Mouse (Mus musculus): ENCODE results near the gene Gpr153. TPM values are rescaled to one million over a fixed set of nuclear protein-coding genes. Genes with fewer than 3 reads are reported as not detected.
A peak's percentile ranks its signal among the peaks of the same experiment; 100 is the strongest.

Gpr153 gene
- total and polyA plus RNA-seq, 3 experiments = 0.30 to 1.4 (median 0.70) TPM

GRCm38 (mm10) chr4:152267748-152268369, 6.2 kb upstream of the Gpr153 start:
- Histone ChIP-seq H3K27me3 (replicated peaks) (no peaks in the 10 kb centered on the region), H3K4me1 (ENCODE audit: control insufficient read depth in 1 of 2, insufficient read depth in 2 of 2) (peaks cover 38 to 87% of the 10 kb centered on the region in 2 experiments), H3K9ac (ENCODE audit: insufficient read depth, low read depth) (no peak overlapping the region), H3K27ac (ENCODE audit: insufficient read depth, low read depth) (no peak overlapping the region), H3K9me3 (replicated peaks; ENCODE audit: low read length) (no peaks in the 10 kb centered on the region), H3K4me2 (ENCODE audit: insufficient read depth, low read depth, poor library complexity, severe bottlenecking) (no peak overlapping the region), H3K4me3 (replicated peaks in 1 of 3; ENCODE audit: low read depth in 2 of 3, low read length in 2 of 3, poor library complexity in 1 of 3) (no peak overlapping the region), H3K79me2 (replicated peaks; ENCODE audit: control insufficient read depth, extremely low read depth, insufficient read depth, poor library complexity, severe bottlenecking) (no peaks in the 10 kb centered on the region), H3K36me3 (replicated peaks in 1 of 2; ENCODE audit: control insufficient read depth in 1 of 2, insufficient read depth in 1 of 2, low read length in 1 of 2) (peaks cover 0 to 50% of the 10 kb centered on the region in 2 experiments)
- dilution Hi-C loops (cut with MboI; ENCODE audit: extremely low pct_ligation_motif_present, extremely low pct_unique_long_range_greater_than_20kb, low sequenced_read_pairs) (no loop called here), in situ Hi-C loops (cut with MboI; ENCODE audit: low pct_ligation_motif_present, low pct_unique_long_range_greater_than_20kb, low sequenced_read_pairs) (no loop called here)
- no peak for DNase-seq (ENCODE audit: extremely low read depth)
- TF ChIP-seq ZNF384 (IDR thresholded peaks at IDR 0.05; ENCODE audit: low read depth, low read length) = no peak
- TF ChIP-seq CTCF (conservative IDR thresholded peaks at IDR 0.05 in 1 of 2, IDR thresholded peaks at IDR 0.05 in 1 of 2; ENCODE audit: low read depth in 2 of 2, low read length in 2 of 2) = no peak
- TF ChIP-seq HCFC1 (IDR thresholded peaks at IDR 0.05; ENCODE audit: low read depth, low read length) = no peak

DNA sequence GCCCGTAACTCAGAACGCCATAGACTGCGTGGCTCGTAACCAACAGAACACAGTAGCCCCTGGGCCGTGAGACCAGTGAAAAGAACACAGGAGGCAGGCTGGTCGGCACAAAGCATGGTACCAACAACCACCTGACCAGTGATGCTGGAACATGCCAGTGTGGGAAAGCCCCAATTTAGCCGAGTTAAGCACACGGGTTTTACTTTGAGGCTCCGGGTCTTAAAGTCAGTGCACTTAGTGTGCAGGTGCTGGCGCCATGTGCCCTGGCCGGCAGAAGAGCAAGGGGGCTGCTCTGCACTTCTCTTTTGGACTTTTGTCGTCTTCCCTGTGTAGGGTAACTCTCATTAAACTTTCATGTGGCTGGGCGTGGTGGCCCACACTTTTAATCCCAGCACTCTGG, 4.1 kb upstream of the Gpr153 start:
- Histone ChIP-seq H3K79me2 (replicated peaks; ENCODE audit: control insufficient read depth, extremely low read depth, insufficient read depth, poor library complexity, severe bottlenecking) (no peaks in the 10 kb centered on the region), H3K4me2 (ENCODE audit: insufficient read depth, low read depth, poor library complexity, severe bottlenecking) (no peak overlapping the region), H3K36me3 (replicated peaks in 1 of 2; ENCODE audit: control insufficient read depth in 1 of 2, insufficient read depth in 1 of 2, low read length in 1 of 2) (peaks cover 0 to 30% of the 10 kb centered on the region in 2 experiments), H3K4me3 (replicated peaks in 1 of 3; ENCODE audit: low read depth in 2 of 3, low read length in 2 of 3, poor library complexity in 1 of 3) (no peak overlapping the region), H3K27me3 (replicated peaks) (no peaks in the 10 kb centered on the region), H3K4me1 (ENCODE audit: control insufficient read depth in 1 of 2, insufficient read depth in 2 of 2) (peaks cover 45 to 76% of the 10 kb centered on the region in 2 experiments), H3K9me3 (replicated peaks; ENCODE audit: low read length) (no peaks in the 10 kb centered on the region), H3K9ac (ENCODE audit: insufficient read depth, low read depth) (no peak overlapping the region), H3K27ac (ENCODE audit: insufficient read depth, low read depth) (no peak overlapping the region)
- in situ Hi-C loops (cut with MboI; ENCODE audit: low pct_ligation_motif_present, low pct_unique_long_range_greater_than_20kb, low sequenced_read_pairs) = no loop called here
- dilution Hi-C loops (cut with MboI; ENCODE audit: extremely low pct_ligation_motif_present, extremely low pct_unique_long_range_greater_than_20kb, low sequenced_read_pairs) = no loop called here
- DNase-seq (ENCODE audit: extremely low read depth) = peak; percentile 62
- no peak for TF ChIP-seq SIN3A (IDR thresholded peaks at IDR 0.05; ENCODE audit: low read length)
- peak; percentile 72 for TF ChIP-seq MXI1 (IDR thresholded peaks at IDR 0.05; ENCODE audit: low read depth, low read length)
- no peak for TF ChIP-seq CHD1 (IDR thresholded peaks at IDR 0.05; ENCODE audit: low read depth, low read length)
- no peak for TF ChIP-seq KAT2A (IDR thresholded peaks at IDR 0.05; ENCODE audit: insufficient replicate concordance, low read length)
- TF ChIP-seq NRF1 (IDR thresholded peaks at IDR 0.05; ENCODE audit: low read depth, low read length) = 0 out of 2 replicates have a peak, but pooled peaks have one; percentile 28
- TF ChIP-seq IRF4 (IDR thresholded peaks at IDR 0.05; ENCODE audit: low read depth, low read length) = no peak
- peak; percentile 44; the same call in 1 of the 2 replicates for TF ChIP-seq BHLHE40 (IDR thresholded peaks at IDR 0.05; ENCODE audit: low read depth, low read length)
- TF ChIP-seq POLR2A (IDR thresholded peaks at IDR 0.05; ENCODE audit: low read depth, low read length) = peak; percentile 35; the same call in 1 of the 2 replicates
- TF ChIP-seq RCOR1 (conservative IDR thresholded peaks at IDR 0.05; ENCODE audit: low read depth, low read length) = no peak
- no peak for TF ChIP-seq E2F4 (IDR thresholded peaks at IDR 0.05; ENCODE audit: insufficient replicate concordance, low read depth, low read length)
- no peak for TF ChIP-seq JUND (conservative IDR thresholded peaks at IDR 0.05; ENCODE audit: low read depth, low read length)
- TF ChIP-seq UBTF (IDR thresholded peaks at IDR 0.05; ENCODE audit: low read depth, low read length) = 0 out of 2 replicates have a peak, but pooled peaks have one; percentile 32
- TF ChIP-seq ETS1 (conservative IDR thresholded peaks at IDR 0.05; ENCODE audit: low read depth, low read length) = no peak
- 0 out of 2 replicates have a peak, but pooled peaks have one; percentile 13 for TF ChIP-seq MEF2A (IDR thresholded peaks at IDR 0.05; ENCODE audit: borderline replicate concordance, low read depth, low read length)
- peak; percentile 92 for TF ChIP-seq MYC (IDR thresholded peaks at IDR 0.05; ENCODE audit: low read depth, low read length)
- TF ChIP-seq HCFC1 (IDR thresholded peaks at IDR 0.05; ENCODE audit: low read depth, low read length) = no peak
- TF ChIP-seq MAZ (IDR thresholded peaks at IDR 0.05; ENCODE audit: low read depth, low read length) = no peak
- peak; percentile 37; the same call in 1 of the 2 replicates for TF ChIP-seq USF1 (IDR thresholded peaks at IDR 0.05; ENCODE audit: low read depth, low read length)
- peak; percentile 85 for TF ChIP-seq MAX (IDR thresholded peaks at IDR 0.05; ENCODE audit: low read length)
- TF ChIP-seq ELF1 (IDR thresholded peaks at IDR 0.05; ENCODE audit: low read depth, low read length) = no peak
- TF ChIP-seq CHD2 (IDR thresholded peaks at IDR 0.05; ENCODE audit: low read length) = no peak
- 0 out of 2 replicates have a peak, but pooled peaks have one; percentile 48 for TF ChIP-seq TCF12 (IDR thresholded peaks at IDR 0.05; ENCODE audit: low read depth, low read length)
- no peak for TF ChIP-seq ZKSCAN1 (IDR thresholded peaks at IDR 0.05; ENCODE audit: borderline replicate concordance, low read depth, low read length)
- peak; percentile 30 for TF ChIP-seq EP300 (IDR thresholded peaks at IDR 0.05; ENCODE audit: low read length)
- no peak for TF ChIP-seq POLR2AphosphoS2 (IDR thresholded peaks at IDR 0.05; ENCODE audit: low read depth, low read length)

Measured in CH12.LX (cell line).